Mouse (Mus musculus) urinary bladder, postnatal 10 days (tissue): Measurements from ENCODE around the gene Spata32.

Experiments
- DNase-seq: peaks from one replicate; pipeline ENCODE4 v3.0.0; 2022; ENCODE audit warnings: low spot score

Spata32 gene

GRCm38 (mm10) chr11:103202376-103202775 is 15.9 kb downstream of the Spata32 start:
- no peak for DNase-seq

GRCm38 (mm10) chr11:103201664-103202063 is 16.6 kb downstream of the Spata32 start:
- no peak for DNase-seq

GRCm38 (mm10) chr11:103198911-103199803 is 19.1 kb downstream of the Spata32 start:
- DNase-seq = no peak

- no peak for DNase-seq
Measured at GRCm38 (mm10) chr11:103198339-103198738, 19.9 kb downstream of the Spata32 start.

GRCm38 (mm10) chr11:103197340-103197739 is 20.9 kb downstream of the Spata32 start:
- DNase-seq = no peak

GRCm38 (mm10) chr11:103195656-103196055 is 22.6 kb downstream of the Spata32 start:
- DNase-seq = no peak

- no peak for DNase-seq
Measured at GRCm38 (mm10) chr11:103195236-103195635, 23.0 kb downstream of the Spata32 start.

- DNase-seq = no peak
Measured at GRCm38 (mm10) chr11:103193825-103194168, 24.4 kb downstream of the Spata32 start.

- DNase-seq = no peak
Measured at GRCm38 (mm10) chr11:103192956-103193824, 25.0 kb downstream of the Spata32 start.

GRCm38 (mm10) chr11:103192230-103192955 is 25.8 kb downstream of the Spata32 start:
- no peak for DNase-seq

- no peak for DNase-seq
Measured at GRCm38 (mm10) chr11:103184891-103185290, 33.3 kb downstream of the Spata32 start.

- DNase-seq = no peak
Measured at GRCm38 (mm10) chr11:103181911-103182310, 36.3 kb downstream of the Spata32 start.

- DNase-seq = no peak
Measured at GRCm38 (mm10) chr11:103181349-103181748, 36.9 kb downstream of the Spata32 start.

GRCm38 (mm10) chr11:103180426-103180825 is 37.8 kb downstream of the Spata32 start:
- no peak for DNase-seq

GRCm38 (mm10) chr11:103178748-103179147 is 39.5 kb downstream of the Spata32 start:
- no peak for DNase-seq

- no peak for DNase-seq
Measured at GRCm38 (mm10) chr11:103177815-103178485, 40.3 kb downstream of the Spata32 start.

- no peak for DNase-seq
Measured at GRCm38 (mm10) chr11:103177216-103177615, 41.0 kb downstream of the Spata32 start.

GRCm38 (mm10) chr11:103176510-103176909 is 41.7 kb downstream of the Spata32 start:
- DNase-seq = no peak

GRCm38 (mm10) chr11:103175688-103176442 is 42.4 kb downstream of the Spata32 start:
- DNase-seq = no peak

GRCm38 (mm10) chr11:103174891-103175391 is 43.3 kb downstream of the Spata32 start:
- DNase-seq = no peak

- no peak for DNase-seq
Measured at GRCm38 (mm10) chr11:103174411-103174832, 43.8 kb downstream of the Spata32 start.
